Mouse (Mus musculus): Measurements from ENCODE around the gene Ugt8a. TPM values are rescaled to one million over a fixed set of nuclear protein-coding genes. Genes with fewer than 3 reads are reported as not detected.

The Ugt8a gene
- polyA plus RNA-seq, 1 experiment from 2014 or later: 3.3 TPM

- no peaks in the 10 kb centered on the region for H3K9me3 ChIP-seq (ENCODE audit: control insufficient read depth, low read length)
- H3K4me3 ChIP-seq (replicated peaks; ENCODE audit: low read depth, low read length): no peak overlapping the region
- no peak overlapping the region for H3K9ac ChIP-seq (replicated peaks; ENCODE audit: low read length)
- no peak overlapping the region for H3K4me2 ChIP-seq (ENCODE audit: low read length)
- no peaks in the 10 kb centered on the region for H3K27me3 ChIP-seq (ENCODE audit: control insufficient read depth, insufficient read depth, low read length)
- 75% methylated on average over 4 of the region's 4 CpGs for WGBS
- DNase-seq (no peak), ATAC-seq (ENCODE audit: low FRiP score, low TSS enrichment) (no peak)
- no peaks in the 10 kb centered on the region for H3K36me3 ChIP-seq (ENCODE audit: control insufficient read depth, insufficient read depth, low read length)
- H3K27ac ChIP-seq (replicated peaks; ENCODE audit: low read depth, low read length): no peak overlapping the region
- H3K4me1 ChIP-seq (ENCODE audit: control insufficient read depth, insufficient read depth, low read length): no peaks in the 10 kb centered on the region
Measured at GRCm38 (mm10) chr3:125827256-125827655, 111.2 kb downstream of the Ugt8a start.

DNA sequence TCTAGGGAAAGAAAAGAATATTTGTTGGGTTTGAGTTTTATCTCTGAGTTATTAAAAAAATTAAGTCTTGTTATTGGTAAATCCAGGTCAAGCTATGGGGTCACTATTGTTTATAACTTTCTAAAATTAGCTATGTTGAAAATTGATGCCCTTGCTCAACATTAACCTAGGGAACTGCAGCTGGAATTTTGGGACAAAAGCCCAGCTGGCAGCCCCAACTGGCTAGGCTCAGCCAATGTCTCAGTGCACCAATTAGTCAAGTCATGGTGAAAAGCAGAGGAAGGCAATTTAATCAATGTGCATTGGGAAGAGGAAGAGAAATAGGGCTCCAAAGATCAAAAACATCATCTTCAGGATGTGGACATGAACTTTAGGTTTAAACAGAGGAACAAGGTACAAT is 118.7 kb downstream of the Ugt8a start:
- no peak overlapping the region for H3K4me3 ChIP-seq (replicated peaks; ENCODE audit: low read depth, low read length)
- H3K36me3 ChIP-seq (ENCODE audit: control insufficient read depth, insufficient read depth, low read length): no peaks in the 10 kb centered on the region
- H3K4me1 ChIP-seq (ENCODE audit: control insufficient read depth, insufficient read depth, low read length): no peaks in the 10 kb centered on the region
- no peak overlapping the region for H3K9ac ChIP-seq (replicated peaks; ENCODE audit: low read length)
- no peaks in the 10 kb centered on the region for H3K27me3 ChIP-seq (ENCODE audit: control insufficient read depth, insufficient read depth, low read length)
- ATAC-seq (ENCODE audit: low FRiP score, low TSS enrichment) (no peak), DNase-seq (no peak)
- no peaks in the 10 kb centered on the region for H3K9me3 ChIP-seq (ENCODE audit: control insufficient read depth, low read length)
- H3K27ac ChIP-seq (replicated peaks; ENCODE audit: low read depth, low read length): no peak overlapping the region
- no peak overlapping the region for H3K4me2 ChIP-seq (ENCODE audit: low read length)

Measured in midbrain, embryonic 14.5 days (tissue).